Mouse (Mus musculus) limb, embryonic 13.5 days (tissue): ENCODE results near the gene Wnk1. TPM values are rescaled to one million over a fixed set of nuclear protein-coding genes. Genes with fewer than 3 reads are reported as not detected.

ENCODE experiments used
- ATAC-seq: fragments of 200-750 bp; cut with Nextera tagmentation; 2 replicates; pipeline ENCODE4 v1.8.0; 2017; ENCODE audit warnings: low read depth, moderate number of reproducible peaks, moderate TSS enrichment; ENCODE audit not compliant: low FRiP score
- H3K27ac ChIP-seq: fragments of 300-500 bp; sonication (generic); 2 replicates; pipeline ENCODE4 v1.5.1; 2015; ENCODE audit warnings: inconsistent platforms, mild to moderate bottlenecking, moderate library complexity
- H3K27me3 ChIP-seq: fragments of 300-500 bp; sonication (generic); 2 replicates; pipeline ENCODE4 v1.6.1; 2015; ENCODE audit warnings: mild to moderate bottlenecking, inconsistent platforms
- H3K36me3 ChIP-seq: fragments of 300-500 bp; sonication (generic); 2 replicates; pipeline ENCODE4 v1.6.1; 2015; ENCODE audit warnings: inconsistent platforms, mild to moderate bottlenecking, moderate library complexity
- H3K4me1 ChIP-seq: fragments of 300-500 bp; sonication (generic); 2 replicates; pipeline ENCODE4 v1.6.1; 2015; ENCODE audit warnings: inconsistent platforms
- H3K4me2 ChIP-seq: fragments of 300-500 bp; sonication (generic); replicated peaks from 2 replicates; pipeline ENCODE4 v1.6.1; 2015; ENCODE audit warnings: inconsistent platforms, mild to moderate bottlenecking, moderate library complexity
- H3K4me3 ChIP-seq: fragments of 300-500 bp; sonication (generic); 2 replicates; pipeline ENCODE4 v1.5.1; 2015; ENCODE audit warnings: moderate library complexity, mild to moderate bottlenecking, inconsistent platforms
- H3K9ac ChIP-seq: fragments of 300-500 bp; sonication (generic); 2 replicates; pipeline ENCODE4 v1.6.1; 2015; ENCODE audit warnings: mild to moderate bottlenecking, inconsistent platforms
- H3K9me3 ChIP-seq: fragments of 300-500 bp; sonication (generic); 2 replicates; pipeline ENCODE4 v1.6.1; 2016; ENCODE audit warnings: inconsistent platforms
- WGBS: fragments of 180-500 bp; shearing (Covaris S2); methylation state at CpG from one replicate; pipeline ENCODE4 v1.1.7; 2015; 5-methylcytosine and 5-hydroxymethylcytosine counted together
- polyA plus RNA-seq: library from polyadenylated mRNA; unstranded; fragments of >200 nt; fragmentation: Nextera tagmentation; extraction: Ambion mirVana; gene quantifications from 2 replicates; pipeline ENCODE4 v1.2.1, GENCODE M21; 2015

Wnk1 gene
- polyA plus RNA-seq, 1 experiment from 2014 or later = 68.9 TPM

DNA sequence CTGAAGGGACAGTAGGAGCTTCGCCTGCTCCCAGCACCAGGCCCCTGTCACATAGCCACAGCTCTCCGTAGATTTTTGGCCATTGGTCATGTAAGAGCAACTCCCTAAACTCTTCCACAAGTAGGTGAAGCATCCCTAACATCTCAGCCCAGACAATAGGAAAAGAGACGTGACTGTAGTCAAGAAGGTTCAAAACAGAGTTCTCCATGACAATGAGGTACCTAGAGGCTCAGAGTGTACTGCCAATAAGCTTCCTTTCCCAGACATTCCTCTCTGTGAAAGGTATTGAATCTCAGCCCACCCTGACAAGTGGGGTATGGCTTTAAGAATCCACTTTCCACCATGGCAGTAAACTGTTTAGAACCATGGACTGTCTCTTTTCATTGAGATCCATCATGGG, 31.1 kb upstream of the Wnk1 start:
- ATAC-seq = no peak
- H3K9ac ChIP-seq = no peak overlapping the region

DNA sequence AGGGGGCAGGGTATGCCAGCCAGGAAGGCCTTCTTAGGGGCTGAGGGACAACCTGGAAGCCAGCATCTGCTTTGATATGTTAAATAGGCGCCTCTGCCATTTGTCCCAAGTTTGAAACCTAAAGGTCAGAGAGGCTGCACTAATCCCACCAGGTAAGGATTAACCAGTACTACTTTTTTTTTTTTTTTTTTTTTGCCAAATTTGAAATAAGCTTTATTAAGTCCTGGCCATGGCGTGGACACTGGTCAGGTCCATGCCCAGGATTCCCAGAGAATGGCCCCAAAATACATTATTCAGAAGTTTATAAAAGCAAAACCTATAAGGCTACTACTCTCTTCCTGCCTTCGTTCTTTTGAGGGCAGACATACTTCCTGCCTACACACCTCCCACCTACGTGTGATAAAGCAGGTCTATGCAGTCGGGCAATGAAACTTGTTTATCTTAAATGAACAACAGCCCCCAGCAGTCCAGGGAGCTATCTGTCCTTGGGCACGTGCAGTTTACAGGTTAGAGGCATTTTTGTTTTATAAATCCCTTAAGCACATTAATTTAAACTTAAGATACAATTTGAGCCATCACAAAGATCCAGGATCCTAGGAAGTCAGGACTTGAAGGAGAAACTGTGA, 27.2 kb upstream of the Wnk1 start:
- WGBS = 64% methylated on average over 6 of the region's 6 CpGs
- no peak overlapping the region for H3K27ac ChIP-seq
- H3K36me3 ChIP-seq = no peaks in the 10 kb centered on the region
- no peak overlapping the region for H3K9ac ChIP-seq
- no peak for ATAC-seq
- no peak overlapping the region for H3K4me2 ChIP-seq
- no peaks in the 10 kb centered on the region; the same call in 1 of the 2 replicates for H3K9me3 ChIP-seq
- no peaks in the 10 kb centered on the region for H3K27me3 ChIP-seq
- no peaks in the 10 kb centered on the region for H3K4me1 ChIP-seq
- H3K4me3 ChIP-seq = no peak overlapping the region

More for the DNA sequence above, 31.1 kb upstream of the Wnk1 start:
- no peak overlapping the region for H3K27ac ChIP-seq
- no peak overlapping the region for H3K4me2 ChIP-seq
- WGBS = 85% methylated on average over 3 of the region's 3 CpGs
- no peaks in the 10 kb centered on the region; the same call in 1 of the 2 replicates for H3K9me3 ChIP-seq
- H3K36me3 ChIP-seq = no peaks in the 10 kb centered on the region
- H3K27me3 ChIP-seq = no peaks in the 10 kb centered on the region
- H3K4me1 ChIP-seq = no peaks in the 10 kb centered on the region
- no peak overlapping the region for H3K4me3 ChIP-seq

DNA sequence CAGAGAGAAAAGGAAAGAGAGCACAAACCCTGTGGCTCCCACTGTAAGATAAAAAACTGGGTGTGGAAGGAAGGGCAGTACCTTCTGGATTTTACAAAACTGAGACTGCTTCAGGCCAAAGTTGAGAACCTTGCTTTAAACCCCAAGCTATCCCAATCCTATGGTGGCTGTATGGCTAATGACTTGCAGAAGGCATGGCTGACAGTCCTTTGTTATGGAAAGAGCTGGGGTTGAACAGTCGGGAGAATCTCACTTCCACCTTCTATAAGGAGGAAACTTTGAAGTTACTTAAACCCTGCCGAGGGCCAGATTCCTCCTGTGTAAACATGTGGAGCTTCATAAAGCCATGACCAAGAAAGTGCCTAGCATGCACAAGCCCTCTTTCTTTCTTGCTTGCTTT, 26.2 kb upstream of the Wnk1 start:
- no peak overlapping the region for H3K9ac ChIP-seq
- ATAC-seq = no peak
- no peaks in the 10 kb centered on the region for H3K27me3 ChIP-seq
- no peak overlapping the region for H3K27ac ChIP-seq
- H3K4me1 ChIP-seq = no peaks in the 10 kb centered on the region
- H3K9me3 ChIP-seq = no peaks in the 10 kb centered on the region; the same call in 1 of the 2 replicates
- no peak overlapping the region for H3K4me3 ChIP-seq
- no peaks in the 10 kb centered on the region for H3K36me3 ChIP-seq
- no peak overlapping the region for H3K4me2 ChIP-seq
- 42% methylated on average over 2 of the region's 2 CpGs for WGBS

DNA sequence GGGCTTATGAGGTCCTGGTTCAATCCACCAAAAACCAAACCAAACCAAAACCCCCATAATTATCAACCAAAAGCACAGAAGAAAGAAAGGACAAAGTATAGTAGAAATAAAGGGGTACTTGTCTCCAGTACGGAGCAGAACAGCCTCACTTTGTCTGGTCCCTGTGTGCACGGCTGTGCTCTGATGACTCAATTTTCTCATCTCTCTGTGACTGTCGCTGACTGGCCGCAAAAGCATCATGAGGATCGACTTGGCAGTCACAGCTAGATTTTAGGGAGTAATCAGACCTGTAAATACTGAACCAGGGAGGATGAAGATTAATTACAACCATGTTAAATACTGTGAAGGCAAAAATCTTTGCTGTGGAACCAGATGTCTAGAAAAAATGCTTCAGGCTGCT, 24.5 kb upstream of the Wnk1 start:
- H3K4me2 ChIP-seq = no peak overlapping the region
- no peaks in the 10 kb centered on the region for H3K9me3 ChIP-seq
- no peaks in the 10 kb centered on the region for H3K4me1 ChIP-seq
- H3K27ac ChIP-seq = no peak overlapping the region
- no peak overlapping the region for H3K9ac ChIP-seq
- H3K27me3 ChIP-seq = no peaks in the 10 kb centered on the region
- no peak overlapping the region for H3K4me3 ChIP-seq
- H3K36me3 ChIP-seq = no peaks in the 10 kb centered on the region
- ATAC-seq = no peak
- WGBS = 80% methylated on average over 5 of the region's 5 CpGs

DNA sequence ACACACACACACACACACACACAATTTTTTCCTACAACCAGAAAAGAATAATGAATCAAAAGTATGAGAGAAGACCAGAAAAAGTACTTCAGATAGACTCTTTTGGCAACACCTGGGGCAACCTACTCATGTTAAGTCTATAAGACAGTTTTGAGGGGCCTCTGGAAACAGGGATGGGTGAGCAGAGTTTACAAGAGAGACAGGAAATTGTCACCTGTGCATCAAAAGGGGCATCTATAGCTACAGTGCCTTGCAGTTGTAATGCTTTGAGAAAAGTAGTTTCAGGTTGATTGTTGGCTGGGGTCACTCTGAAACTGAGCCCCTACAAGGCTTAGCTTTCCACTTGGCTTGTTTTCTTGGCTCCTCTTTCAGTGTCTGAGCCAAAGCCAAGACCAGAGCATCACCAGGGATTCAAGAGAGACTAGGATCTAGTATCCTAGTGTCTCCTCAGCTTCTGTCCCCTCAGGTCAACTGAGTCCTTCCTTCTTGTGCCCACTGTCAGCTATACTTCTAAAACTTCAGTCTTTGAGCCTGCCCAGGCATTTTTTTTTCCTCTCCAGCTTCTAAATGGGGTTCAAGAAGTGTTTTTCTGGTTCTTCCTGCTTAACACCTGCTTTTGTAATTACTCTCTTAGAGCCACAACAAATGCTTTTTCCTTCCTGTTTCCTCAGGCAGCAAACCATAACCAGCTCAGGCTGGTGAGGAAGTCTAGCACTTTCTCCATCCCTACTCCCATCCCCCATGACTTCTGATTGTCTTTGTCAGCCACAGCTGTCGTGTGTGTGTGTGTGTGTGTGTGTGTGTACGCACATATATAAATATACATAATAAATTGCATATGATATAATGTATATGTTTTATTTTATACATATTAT, 17.4 kb upstream of the Wnk1 start:
- H3K27ac ChIP-seq = no peak overlapping the region
- no peak for ATAC-seq
- H3K9me3 ChIP-seq = no peaks in the 10 kb centered on the region
- WGBS = 75% methylated on average over 2 of the region's 2 CpGs
- no peak overlapping the region for H3K4me3 ChIP-seq
- H3K36me3 ChIP-seq = no peaks in the 10 kb centered on the region
- H3K9ac ChIP-seq = no peak overlapping the region
- no peak overlapping the region for H3K4me2 ChIP-seq
- no peaks in the 10 kb centered on the region for H3K4me1 ChIP-seq
- no peaks in the 10 kb centered on the region for H3K27me3 ChIP-seq

DNA sequence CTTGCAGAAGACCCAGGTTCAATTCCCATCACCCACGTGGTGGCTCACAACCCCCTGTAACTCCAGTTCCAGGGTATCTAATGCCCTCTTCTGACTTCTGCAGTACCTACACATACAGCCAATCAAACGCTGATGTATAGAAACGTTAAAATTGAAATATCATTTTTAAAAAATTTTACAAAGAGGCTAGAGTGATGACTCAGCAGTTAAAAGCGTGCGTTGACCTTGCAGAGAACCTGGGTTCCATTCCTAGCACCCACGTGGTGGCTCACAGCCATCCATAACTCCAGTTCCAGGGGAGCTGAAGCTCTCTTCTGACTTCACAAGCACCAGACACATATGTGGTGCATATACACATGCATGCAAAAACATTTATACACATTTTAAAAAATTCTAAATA, 15.9 kb upstream of the Wnk1 start:
- Histone ChIP-seq H3K9me3 (no peaks in the 10 kb centered on the region), H3K27me3 (no peaks in the 10 kb centered on the region), H3K27ac (no peak overlapping the region), H3K4me2 (no peak overlapping the region), H3K9ac (no peak overlapping the region), H3K36me3 (no peaks in the 10 kb centered on the region), H3K4me1 (no peaks in the 10 kb centered on the region), H3K4me3 (no peak overlapping the region)
- no peak for ATAC-seq
- 80% methylated on average over 6 of the region's 6 CpGs for WGBS

DNA sequence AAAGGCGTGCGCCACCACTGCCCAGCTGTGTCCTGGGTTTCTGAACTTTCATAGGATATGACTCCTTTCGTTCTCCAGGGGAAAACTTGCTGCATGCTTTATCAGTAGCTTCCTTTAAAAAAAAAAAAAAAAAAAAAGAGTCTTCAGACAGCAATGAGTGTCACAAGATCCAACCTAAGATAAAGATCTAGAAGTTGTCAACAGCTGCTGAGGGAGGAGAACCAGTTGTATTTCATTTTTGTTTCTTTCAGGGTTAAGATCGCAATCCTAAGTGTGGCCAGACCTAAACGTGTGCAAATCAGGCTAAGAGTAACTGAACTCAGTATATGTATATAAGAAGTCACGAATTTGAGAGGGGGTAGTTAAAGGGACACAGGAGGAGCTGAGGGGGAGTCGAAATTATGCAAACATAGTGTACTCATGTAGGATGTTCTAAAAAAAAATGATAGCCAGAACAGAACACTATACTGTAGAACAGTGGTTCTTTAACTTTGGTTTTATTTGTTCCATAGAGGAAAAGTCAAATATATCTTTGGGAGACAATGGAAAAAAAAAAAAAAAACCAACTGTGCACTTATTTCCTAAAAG, 9.3 kb upstream of the Wnk1 start:
- no peaks in the 10 kb centered on the region for H3K27me3 ChIP-seq
- WGBS = 68% methylated on average over 7 of the region's 7 CpGs

DNA sequence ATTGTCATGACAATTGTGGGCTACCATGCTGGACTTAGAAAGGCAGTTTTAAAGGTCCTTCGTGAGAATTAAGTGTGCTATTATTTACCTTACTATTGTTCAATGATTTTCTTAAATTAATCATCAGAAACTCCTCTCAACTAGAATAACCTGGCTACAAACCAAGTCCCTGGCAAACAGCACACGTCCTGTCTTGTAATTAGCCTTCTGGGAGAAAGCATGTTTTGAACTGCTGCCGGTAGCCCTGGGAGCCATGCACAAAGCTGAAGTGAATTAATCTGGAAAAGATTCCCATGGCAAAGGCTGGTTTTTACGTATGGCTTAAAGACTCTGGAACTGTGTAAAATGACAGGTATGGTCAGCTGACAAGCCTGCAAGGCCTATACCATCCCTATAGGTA, 6.9 kb upstream of the Wnk1 start:
- Histone ChIP-seq H3K36me3 (no peaks in the 10 kb centered on the region), H3K4me2 (no peak overlapping the region), H3K27me3 (no peaks in the 10 kb centered on the region), H3K4me3 (no peak overlapping the region), H3K4me1 (0 out of 2 replicates have a peak, but pooled peaks cover 4% of the 10 kb centered on the region), H3K9me3 (no peaks in the 10 kb centered on the region), H3K27ac (no peak overlapping the region), H3K9ac (no peak overlapping the region)
- ATAC-seq = no peak
- WGBS = 57% methylated on average over 4 of the region's 4 CpGs

More for the DNA sequence above, 9.3 kb upstream of the Wnk1 start:
- ATAC-seq = no peak
- 0 out of 2 replicates have a peak, but pooled peaks cover 4% of the 10 kb centered on the region for H3K4me1 ChIP-seq
- H3K4me3 ChIP-seq = no peak overlapping the region
- H3K27ac ChIP-seq = no peak overlapping the region
- H3K9me3 ChIP-seq = no peaks in the 10 kb centered on the region
- no peak overlapping the region for H3K9ac ChIP-seq
- H3K36me3 ChIP-seq = no peaks in the 10 kb centered on the region
- H3K4me2 ChIP-seq = no peak overlapping the region

DNA sequence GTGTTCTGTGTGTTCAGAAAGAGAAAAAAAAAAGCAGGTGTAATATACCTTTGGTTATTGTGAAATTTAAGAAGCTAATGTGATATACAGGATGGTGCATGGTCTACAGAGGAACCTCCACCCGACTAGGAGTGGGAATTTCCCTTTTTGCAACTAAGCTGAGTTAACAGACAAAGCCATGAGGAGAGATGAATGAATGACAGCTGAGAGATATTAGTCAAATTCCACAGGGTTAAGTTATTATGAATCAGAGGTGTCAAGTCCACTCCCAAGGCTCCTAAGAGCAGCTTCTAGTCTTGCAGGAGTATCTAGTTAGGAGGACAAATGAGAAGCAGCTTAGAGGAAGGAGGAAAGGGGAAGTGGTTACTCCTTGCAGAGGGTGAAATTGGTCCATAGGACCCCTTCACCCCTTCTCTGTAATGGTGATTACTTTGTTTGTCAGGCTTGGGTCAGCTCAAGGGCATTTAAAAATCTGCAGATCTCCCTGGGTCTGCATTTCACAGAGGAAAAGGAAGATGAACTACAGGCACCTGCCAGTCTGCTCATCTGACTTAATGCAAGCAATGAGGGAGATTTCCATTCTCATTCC, 4.3 kb upstream of the Wnk1 start:
- Histone ChIP-seq H3K36me3 (no peaks in the 10 kb centered on the region), H3K4me1 (0 out of 2 replicates have a peak, but pooled peaks cover 4% of the 10 kb centered on the region), H3K9ac (no peak overlapping the region), H3K4me2 (no peak overlapping the region), H3K4me3 (no peak overlapping the region), H3K9me3 (no peaks in the 10 kb centered on the region), H3K27me3 (no peaks in the 10 kb centered on the region), H3K27ac (no peak overlapping the region)
- WGBS = 69% methylated on average over 1 of the region's 1 CpGs
- no peak for ATAC-seq

DNA sequence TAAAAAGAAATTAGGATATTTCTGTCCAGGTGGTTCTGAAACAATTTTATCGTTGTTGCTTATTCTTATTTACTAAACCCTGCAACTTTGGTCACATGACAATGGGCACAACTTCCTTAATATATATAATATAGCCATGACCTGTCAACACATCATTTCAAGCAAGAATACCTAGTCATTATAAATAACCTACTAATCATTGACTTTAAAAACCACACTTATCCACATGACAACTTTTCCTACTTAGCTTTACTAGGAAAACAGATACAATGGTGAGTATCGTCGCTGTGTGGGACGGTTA, 2.0 kb upstream of the Wnk1 start:
- Histone ChIP-seq H3K9ac (no peak overlapping the region), H3K27me3 (no peaks in the 10 kb centered on the region), H3K9me3 (no peaks in the 10 kb centered on the region), H3K4me3 (no peak overlapping the region), H3K4me2 (no peak overlapping the region), H3K4me1 (peaks cover 14% of the 10 kb centered on the region), H3K27ac (no peak overlapping the region), H3K36me3 (no peaks in the 10 kb centered on the region)
- 88% methylated on average over 4 of the region's 4 CpGs for WGBS
- no peak for ATAC-seq

DNA sequence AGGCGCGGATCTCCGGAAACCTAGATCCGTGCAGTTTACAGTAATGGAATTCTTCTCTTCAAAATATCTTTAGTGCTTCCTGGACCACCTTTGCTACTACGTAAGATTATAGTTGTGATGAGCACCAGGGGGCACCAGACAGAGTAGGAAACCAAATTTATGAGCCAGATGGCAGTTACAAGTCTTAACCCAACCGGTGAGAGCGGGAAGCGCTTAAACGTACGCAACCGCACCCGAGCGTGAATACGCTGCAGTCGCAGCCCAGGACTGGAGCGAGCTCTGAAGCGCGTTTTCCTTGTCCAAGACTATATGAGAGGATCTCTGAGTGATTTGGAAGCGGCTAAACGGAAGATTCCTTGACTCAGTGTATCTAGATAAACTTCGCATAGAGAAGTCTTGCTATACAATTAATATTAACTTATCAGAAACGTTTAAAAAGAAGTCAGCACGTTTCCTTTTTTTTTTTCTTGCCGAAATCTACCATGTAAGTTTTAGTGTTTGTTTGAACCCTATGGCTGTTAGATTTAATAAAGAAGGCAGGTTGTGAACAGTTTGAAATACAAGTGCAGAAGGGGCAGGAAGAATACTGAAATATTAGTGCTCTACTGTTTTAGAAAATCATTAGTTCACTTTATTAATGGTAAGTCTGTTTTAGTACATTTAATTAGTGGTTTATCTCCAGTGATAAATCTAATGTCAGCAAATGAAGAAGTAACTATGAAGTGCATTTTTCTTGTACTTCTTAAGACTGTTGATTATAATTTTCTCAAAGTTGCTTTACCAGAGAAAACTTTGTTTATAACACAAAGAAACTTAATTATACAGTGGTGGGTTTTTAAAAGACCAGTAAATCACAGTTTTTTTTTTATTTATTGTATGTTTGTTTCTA, 1.4 kb upstream of the Wnk1 start:
- peak overlapping the region; percentile 97 for H3K4me3 ChIP-seq
- peak overlapping the region; percentile 59 for H3K9ac ChIP-seq
- H3K36me3 ChIP-seq = no peaks in the 10 kb centered on the region
- peak overlapping the region; percentile 84; the same call in 1 of the 2 replicates for H3K27ac ChIP-seq
- peak overlapping the region; percentile 87 for H3K4me2 ChIP-seq
- H3K4me1 ChIP-seq = peaks cover 16% of the 10 kb centered on the region
- 0 out of 2 replicates have a peak, but pooled peaks have one; percentile 9 for ATAC-seq
- H3K27me3 ChIP-seq = no peaks in the 10 kb centered on the region
- H3K9me3 ChIP-seq = no peaks in the 10 kb centered on the region
- 3% methylated on average over 24 of the region's 24 CpGs for WGBS
